Mouse (Mus musculus): ENCODE results near the gene Ercc6. TPM values are rescaled to one million over a fixed set of nuclear protein-coding genes. Genes with fewer than 3 reads are reported as not detected.

Ercc6 gene
- polyA plus RNA-seq, 1 experiment from 2014 or later = 18.8 TPM

- Histone ChIP-seq H3K4me1 (replicated peaks; ENCODE audit: control insufficient read depth, insufficient read depth, low read length) (peaks cover 15% of the 10 kb centered on the region), H3K27me3 (replicated peaks; ENCODE audit: control insufficient read depth, insufficient read depth, low read length) (no peaks in the 10 kb centered on the region), H3K4me2 (peak overlapping the region; percentile 33; the same call in 1 of the 2 replicates), H3K4me3 (ENCODE audit: low read depth, low read length) (no peak overlapping the region), H3K9me3 (ENCODE audit: control insufficient read depth, low read length) (no peaks in the 10 kb centered on the region), H3K36me3 (ENCODE audit: control insufficient read depth, insufficient read depth, low read length) (no peaks in the 10 kb centered on the region), H3K9ac (ENCODE audit: low read depth, low read length) (0 out of 2 replicates have a peak overlapping the region, but pooled peaks have one; percentile 9), H3K27ac (ENCODE audit: low read depth, low read length) (no peak overlapping the region)
- DNase-seq (ENCODE audit: low spot score) = no peak
- peak; percentile 68 for ATAC-seq (replicated peaks; ENCODE audit: low FRiP score)
- WGBS = 30% methylated on average over 10 of the region's 10 CpGs
Observed at GRCm38 (mm10) chr14:32508105-32508835, 5.1 kb upstream of the Ercc6 start.

GRCm38 (mm10) chr14:32509443-32509961, 3.8 kb upstream of the Ercc6 start:
- ATAC-seq (replicated peaks; ENCODE audit: low FRiP score) = no peak

DNA sequence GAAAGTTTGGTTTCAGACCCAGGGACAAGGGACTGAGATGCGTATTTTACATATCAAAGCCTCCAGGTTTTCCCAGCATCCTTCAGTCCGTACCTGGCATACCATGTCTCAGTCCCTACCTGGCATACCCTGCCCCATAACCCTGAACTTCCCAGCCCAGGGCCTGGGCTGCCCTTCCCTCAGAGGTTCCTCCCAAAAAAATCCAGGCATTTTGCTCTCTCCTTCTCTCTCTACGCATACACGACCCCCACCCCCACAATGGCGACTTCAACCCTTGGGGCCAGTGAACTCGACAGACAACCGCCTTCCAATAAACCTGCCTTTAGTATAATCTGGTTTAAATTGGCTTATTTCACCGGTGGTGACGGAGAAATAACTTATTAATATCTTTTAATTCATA, 409 bp upstream of the Ercc6 start:
- ATAC-seq (replicated peaks; ENCODE audit: low FRiP score) = no peak; the same call in 1 of the 2 replicates
- H3K4me2 ChIP-seq = peak overlapping the region; percentile 88

More at GRCm38 (mm10) chr14:32509443-32509961, 3.8 kb upstream of the Ercc6 start:
- Histone ChIP-seq H3K36me3 (ENCODE audit: control insufficient read depth, insufficient read depth, low read length) (no peaks in the 10 kb centered on the region), H3K9ac (ENCODE audit: low read depth, low read length) (no peak overlapping the region), H3K4me3 (ENCODE audit: low read depth, low read length) (no peak overlapping the region), H3K27me3 (replicated peaks; ENCODE audit: control insufficient read depth, insufficient read depth, low read length) (no peaks in the 10 kb centered on the region), H3K9me3 (ENCODE audit: control insufficient read depth, low read length) (no peaks in the 10 kb centered on the region), H3K27ac (ENCODE audit: low read depth, low read length) (no peak overlapping the region), H3K4me2 (no peak overlapping the region), H3K4me1 (replicated peaks; ENCODE audit: control insufficient read depth, insufficient read depth, low read length) (peaks cover 21% of the 10 kb centered on the region)
- DNase-seq (ENCODE audit: low spot score) = no peak
- WGBS = 85% methylated on average over 6 of the region's 6 CpGs

DNA sequence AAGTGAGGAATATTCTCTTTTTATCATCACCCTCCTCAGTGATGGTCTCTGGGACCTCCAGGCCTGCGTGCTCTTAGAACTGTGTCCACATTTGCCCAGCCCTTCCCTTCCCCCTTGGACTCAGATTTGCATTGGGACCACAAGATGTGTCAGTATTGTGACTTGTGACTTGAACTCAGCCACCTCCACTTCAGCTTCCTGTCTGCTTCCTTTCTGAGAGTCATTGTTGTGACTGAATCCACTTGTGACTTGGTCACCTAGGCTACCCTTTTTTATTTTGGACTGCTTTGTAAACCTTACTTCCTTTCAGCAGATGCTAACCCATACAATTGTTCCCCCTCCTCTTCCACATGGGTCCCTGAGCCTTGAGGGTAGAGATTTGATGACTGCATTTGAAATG, 2.8 kb downstream of the Ercc6 start:
- Histone ChIP-seq H3K27ac (ENCODE audit: low read depth, low read length) (no peak overlapping the region), H3K4me3 (ENCODE audit: low read depth, low read length) (no peak overlapping the region), H3K9me3 (ENCODE audit: control insufficient read depth, low read length) (no peaks in the 10 kb centered on the region), H3K9ac (ENCODE audit: low read depth, low read length) (no peak overlapping the region), H3K4me2 (no peak overlapping the region), H3K36me3 (ENCODE audit: control insufficient read depth, insufficient read depth, low read length) (peaks cover 23% of the 10 kb centered on the region), H3K4me1 (replicated peaks; ENCODE audit: control insufficient read depth, insufficient read depth, low read length) (peaks cover 15% of the 10 kb centered on the region), H3K27me3 (replicated peaks; ENCODE audit: control insufficient read depth, insufficient read depth, low read length) (no peaks in the 10 kb centered on the region)
- 82% methylated on average over 1 of the region's 1 CpGs for WGBS
- ATAC-seq (replicated peaks; ENCODE audit: low FRiP score) (no peak), DNase-seq (ENCODE audit: low spot score) (no peak)

More for the DNA sequence above, 409 bp upstream of the Ercc6 start:
- Histone ChIP-seq H3K9me3 (ENCODE audit: control insufficient read depth, low read length) (no peaks in the 10 kb centered on the region), H3K4me3 (ENCODE audit: low read depth, low read length) (peak overlapping the region; percentile 81), H3K27me3 (replicated peaks; ENCODE audit: control insufficient read depth, insufficient read depth, low read length) (no peaks in the 10 kb centered on the region), H3K27ac (ENCODE audit: low read depth, low read length) (0 out of 2 replicates have a peak overlapping the region, but pooled peaks have one; percentile 58), H3K9ac (ENCODE audit: low read depth, low read length) (peak overlapping the region; percentile 86), H3K4me1 (replicated peaks; ENCODE audit: control insufficient read depth, insufficient read depth, low read length) (peaks cover 23% of the 10 kb centered on the region), H3K36me3 (ENCODE audit: control insufficient read depth, insufficient read depth, low read length) (peaks cover 7% of the 10 kb centered on the region)
- no peak for DNase-seq (ENCODE audit: low spot score)
- WGBS = 35% methylated on average over 9 of the region's 9 CpGs

- no peak for ATAC-seq (replicated peaks; ENCODE audit: low FRiP score)
- H3K36me3 ChIP-seq (ENCODE audit: control insufficient read depth, insufficient read depth, low read length) = peaks cover 23% of the 10 kb centered on the region
- no peak overlapping the region for H3K4me3 ChIP-seq (ENCODE audit: low read depth, low read length)
- no peak overlapping the region for H3K9ac ChIP-seq (ENCODE audit: low read depth, low read length)
- no peak overlapping the region for H3K4me2 ChIP-seq
- H3K27me3 ChIP-seq (replicated peaks; ENCODE audit: control insufficient read depth, insufficient read depth, low read length) = no peaks in the 10 kb centered on the region
- peaks cover 10% of the 10 kb centered on the region for H3K4me1 ChIP-seq (replicated peaks; ENCODE audit: control insufficient read depth, insufficient read depth, low read length)
- no peak for DNase-seq (ENCODE audit: low spot score)
- H3K9me3 ChIP-seq (ENCODE audit: control insufficient read depth, low read length) = no peaks in the 10 kb centered on the region
- 96% methylated on average over 2 of the region's 2 CpGs for WGBS
- no peak overlapping the region for H3K27ac ChIP-seq (ENCODE audit: low read depth, low read length)
Observed at GRCm38 (mm10) chr14:32518543-32518942, 5.2 kb downstream of the Ercc6 start.

DNA sequence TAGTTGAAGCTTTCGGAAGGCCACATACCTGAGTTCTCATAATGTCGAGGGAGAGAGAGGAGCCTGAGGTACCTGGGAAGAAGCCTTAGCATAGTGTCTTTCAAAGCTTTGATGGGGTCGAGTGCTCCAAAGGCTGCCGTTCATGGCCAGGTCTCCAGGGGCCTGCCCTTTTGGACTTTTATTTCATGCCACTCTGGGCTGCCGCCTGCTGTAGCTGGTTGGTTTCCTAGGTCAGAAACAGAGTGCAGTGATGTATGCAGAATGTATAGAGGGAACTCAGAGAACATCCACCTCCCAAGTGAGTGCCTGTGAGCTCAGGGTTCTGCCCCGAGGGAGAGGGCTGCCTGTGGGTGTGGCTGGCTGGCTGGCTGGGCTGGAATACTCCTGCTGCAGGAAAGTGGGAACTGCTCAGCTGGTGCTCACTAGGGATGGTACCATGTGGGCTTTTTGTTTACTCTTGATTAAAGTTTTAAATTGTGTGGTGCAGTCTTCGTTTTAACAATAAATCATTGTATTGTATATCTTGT, 7.1 kb downstream of the Ercc6 start:
- Histone ChIP-seq H3K36me3 (ENCODE audit: control insufficient read depth, insufficient read depth, low read length) (peaks cover 23% of the 10 kb centered on the region), H3K27ac (ENCODE audit: low read depth, low read length) (no peak overlapping the region), H3K4me2 (no peak overlapping the region), H3K27me3 (replicated peaks; ENCODE audit: control insufficient read depth, insufficient read depth, low read length) (no peaks in the 10 kb centered on the region), H3K9me3 (ENCODE audit: control insufficient read depth, low read length) (no peaks in the 10 kb centered on the region), H3K4me3 (ENCODE audit: low read depth, low read length) (no peak overlapping the region), H3K4me1 (replicated peaks; ENCODE audit: control insufficient read depth, insufficient read depth, low read length) (no peaks in the 10 kb centered on the region), H3K9ac (ENCODE audit: low read depth, low read length) (no peak overlapping the region)
- DNase-seq (ENCODE audit: low spot score) (no peak), ATAC-seq (replicated peaks; ENCODE audit: low FRiP score) (no peak)
- 82% methylated on average over 7 of the region's 7 CpGs for WGBS

DNA sequence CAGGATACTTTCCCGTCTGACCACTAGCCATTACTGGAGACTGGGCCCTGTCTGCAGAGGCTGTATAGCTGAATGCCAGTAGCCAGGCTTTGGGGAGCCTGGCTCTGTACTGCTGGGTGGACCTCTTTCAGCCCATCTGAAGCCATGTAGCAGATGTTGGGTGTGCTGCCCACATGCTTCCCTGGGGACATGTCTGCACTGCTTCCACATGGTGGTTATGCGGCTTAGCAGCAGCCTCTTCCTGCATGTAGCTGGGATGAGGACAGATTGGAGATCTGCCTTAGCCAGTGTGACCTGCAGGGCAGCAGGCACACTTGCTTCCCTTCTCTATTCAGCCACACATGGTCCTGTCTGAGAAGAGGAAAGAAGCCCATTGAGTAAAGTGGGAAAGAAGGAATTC, 9.0 kb downstream of the Ercc6 start:
- Histone ChIP-seq H3K4me3 (ENCODE audit: low read depth, low read length) (no peak overlapping the region), H3K36me3 (ENCODE audit: control insufficient read depth, insufficient read depth, low read length) (peaks cover 20% of the 10 kb centered on the region)
- WGBS = 92% methylated on average over 2 of the region's 2 CpGs

GRCm38 (mm10) chr14:32524071-32524470, 10.8 kb downstream of the Ercc6 start:
- H3K4me2 ChIP-seq = no peak overlapping the region
- no peak for ATAC-seq (replicated peaks; ENCODE audit: low FRiP score)
- H3K36me3 ChIP-seq (ENCODE audit: control insufficient read depth, insufficient read depth, low read length) = peaks cover 13% of the 10 kb centered on the region
- H3K4me1 ChIP-seq (replicated peaks; ENCODE audit: control insufficient read depth, insufficient read depth, low read length) = no peaks in the 10 kb centered on the region
- H3K9ac ChIP-seq (ENCODE audit: low read depth, low read length) = no peak overlapping the region
- DNase-seq (ENCODE audit: low spot score) = no peak
- H3K4me3 ChIP-seq (ENCODE audit: low read depth, low read length) = no peak overlapping the region
- WGBS = 81% methylated on average over 1 of the region's 1 CpGs
- H3K27me3 ChIP-seq (replicated peaks; ENCODE audit: control insufficient read depth, insufficient read depth, low read length) = no peaks in the 10 kb centered on the region
- no peaks in the 10 kb centered on the region for H3K9me3 ChIP-seq (ENCODE audit: control insufficient read depth, low read length)
- no peak overlapping the region for H3K27ac ChIP-seq (ENCODE audit: low read depth, low read length)

More for the DNA sequence above, 9.0 kb downstream of the Ercc6 start:
- DNase-seq (ENCODE audit: low spot score) (no peak), ATAC-seq (replicated peaks; ENCODE audit: low FRiP score) (no peak)
- no peak overlapping the region for H3K9ac ChIP-seq (ENCODE audit: low read depth, low read length)
- H3K27me3 ChIP-seq (replicated peaks; ENCODE audit: control insufficient read depth, insufficient read depth, low read length) = no peaks in the 10 kb centered on the region
- no peak overlapping the region for H3K4me2 ChIP-seq
- H3K9me3 ChIP-seq (ENCODE audit: control insufficient read depth, low read length) = no peaks in the 10 kb centered on the region
- no peaks in the 10 kb centered on the region for H3K4me1 ChIP-seq (replicated peaks; ENCODE audit: control insufficient read depth, insufficient read depth, low read length)
- no peak overlapping the region for H3K27ac ChIP-seq (ENCODE audit: low read depth, low read length)
